15 mouse cellular contexts compared by ENCODE assay signal in genomic region chr5:53134003-53134402, GRCm38 (mm10).
A peak's percentile ranks its signal among the peaks of the same experiment; 100 is the strongest.
DNase-seq lines count a peak whose midpoint lies in the region; ATAC-seq and TF ChIP-seq lines count a peak whose summit lies in the region.
"Had no signal": no experiment of that assay in that cellular context is flagged by ENCODE, and none has a peak within 500 bp of the region (broad histone marks: within the 10 kb centered on the region; RNA-seq: fewer than 3 reads in every experiment).

No protein-coding gene starts in this region.

- TF ChIP-seq POLR2A in ES-Bruce4 (IDR thresholded peaks at IDR 0.05; ENCODE audit: insufficient read depth, low read length) = no peak

- no peaks in the 10 kb centered on the region for H3K4me1 ChIP-seq in intestine, postnatal 0 days (replicated peaks; ENCODE audit: control insufficient read depth, insufficient read depth, low read length)
- H3K4me1 ChIP-seq in intestine, embryonic 15.5 days (replicated peaks) = no peaks in the 10 kb centered on the region
- H3K4me1 ChIP-seq in liver, postnatal 0 days (ENCODE audit: insufficient read depth) = no peaks in the 10 kb centered on the region
- no peaks in the 10 kb centered on the region for H3K4me1 ChIP-seq in ES-Bruce4 (ENCODE audit: control insufficient read depth, insufficient read depth, low read length)
- H3K4me1 ChIP-seq: embryonic facial prominence, embryonic 15.5 days; liver, embryonic 13.5 days had no signal

- no peak overlapping the region for H3K27ac ChIP-seq in intestine, postnatal 0 days (ENCODE audit: low read depth, low read length)
- H3K27ac ChIP-seq in intestine, embryonic 15.5 days = no peak overlapping the region
- H3K27ac ChIP-seq in liver, postnatal 0 days (ENCODE audit: low read depth) = no peak overlapping the region
- no peak overlapping the region for H3K27ac ChIP-seq in ES-Bruce4 (ENCODE audit: insufficient read depth, low read length)
- H3K27ac ChIP-seq: embryonic facial prominence, embryonic 15.5 days; forebrain, embryonic 13.5 days; liver, embryonic 13.5 days; macrophage had no signal

- H3K9me3 ChIP-seq in intestine, postnatal 0 days (ENCODE audit: control insufficient read depth) = no peaks in the 10 kb centered on the region
- no peaks in the 10 kb centered on the region for H3K9me3 ChIP-seq in intestine, embryonic 15.5 days
- no peaks in the 10 kb centered on the region for H3K9me3 ChIP-seq in liver, postnatal 0 days (ENCODE audit: low read length)
- H3K9me3 ChIP-seq in ES-Bruce4 (replicated peaks; ENCODE audit: control insufficient read depth, insufficient read depth, low read length, poor library complexity, severe bottlenecking) = peaks cover 5% of the 10 kb centered on the region; the same call in 1 of the 2 replicates
- H3K9me3 ChIP-seq: embryonic facial prominence, embryonic 15.5 days; forebrain, embryonic 13.5 days; liver, embryonic 13.5 days had no signal

- H3K27me3 ChIP-seq in intestine, postnatal 0 days (replicated peaks; ENCODE audit: control insufficient read depth, insufficient read depth, low read length) = no peaks in the 10 kb centered on the region
- H3K27me3 ChIP-seq in intestine, embryonic 15.5 days (replicated peaks) = no peaks in the 10 kb centered on the region
- H3K27me3 ChIP-seq in liver, postnatal 0 days (ENCODE audit: insufficient read depth, low read length) = no peaks in the 10 kb centered on the region
- no peaks in the 10 kb centered on the region; the same call in 1 of the 2 replicates for H3K27me3 ChIP-seq in ES-Bruce4 (ENCODE audit: control insufficient read depth, insufficient read depth, low read length, poor library complexity, severe bottlenecking)
- H3K27me3 ChIP-seq: embryonic facial prominence, embryonic 15.5 days; forebrain, embryonic 13.5 days; liver, embryonic 13.5 days had no signal

- 92% methylated on average over 2 of the region's 2 CpGs for WGBS in intestine, postnatal 0 days
- WGBS in intestine, embryonic 15.5 days = 92% methylated on average over 2 of the region's 2 CpGs
- 84% methylated on average over 2 of the region's 2 CpGs for WGBS in liver, postnatal 0 days (ENCODE audit: insufficient replicate concordance)

- no peak for TF ChIP-seq EP300 in liver, postnatal 0 days (IDR thresholded peaks at IDR 0.05; ENCODE audit: low read depth)
- no peak for TF ChIP-seq EP300 in ES-Bruce4 (IDR thresholded peaks at IDR 0.05; ENCODE audit: insufficient read depth, low read depth, low read length)

- DNase-seq in liver, postnatal 0 days = no peak
- no peak for DNase-seq in liver
- DNase-seq in thymus, postnatal 10 days (ENCODE audit: low spot score in 2 of 2) = peak; percentile 35 to 50
- DNase-seq in urinary bladder, adult 2 months (ENCODE audit: low spot score) = no peak
- DNase-seq: heart, postnatal 10 days; liver, embryonic 13.5 days; midbrain, embryonic 14.5 days; right cerebral cortex, postnatal 4 days had no signal

- no peak overlapping the region for H3K4me3 ChIP-seq in intestine, postnatal 0 days (ENCODE audit: low read depth, low read length)
- no peak overlapping the region for H3K4me3 ChIP-seq in intestine, embryonic 15.5 days (replicated peaks)
- no peak overlapping the region for H3K4me3 ChIP-seq in liver, postnatal 0 days (ENCODE audit: low read depth, low read length)
- H3K4me3 ChIP-seq in ES-Bruce4 (ENCODE audit: low read depth, low read length) = no peak overlapping the region
- H3K4me3 ChIP-seq: embryonic facial prominence, embryonic 15.5 days; forebrain, embryonic 13.5 days; liver, embryonic 13.5 days had no signal

- no peak overlapping the region for H3K9ac ChIP-seq in intestine, postnatal 0 days (ENCODE audit: low read depth, low read length)
- H3K9ac ChIP-seq in intestine, embryonic 15.5 days = no peak overlapping the region
- no peak overlapping the region for H3K9ac ChIP-seq in liver, postnatal 0 days (replicated peaks)
- no peak overlapping the region for H3K9ac ChIP-seq in ES-Bruce4 (ENCODE audit: low read depth, poor library complexity, severe bottlenecking)
- H3K9ac ChIP-seq: embryonic facial prominence, embryonic 15.5 days; forebrain, embryonic 13.5 days; liver, embryonic 13.5 days had no signal

- ATAC-seq in intestine, postnatal 0 days = no peak
- no peak for ATAC-seq in intestine, embryonic 15.5 days
- ATAC-seq in liver, postnatal 0 days = no peak
- ATAC-seq in CD4-positive, CD25-positive, alpha-beta regulatory T cell, adult 4 months = no peak
- ATAC-seq: forebrain, embryonic 13.5 days had no signal

- peak; percentile 49 for TF ChIP-seq CTCF in intestine, postnatal 0 days (IDR thresholded peaks at IDR 0.05; ENCODE audit: low read depth)
- 0 out of 2 replicates have a peak, but pooled peaks have one; percentile 17 for TF ChIP-seq CTCF in liver, postnatal 0 days (IDR thresholded peaks at IDR 0.05; ENCODE audit: low read depth)
- TF ChIP-seq CTCF in ES-Bruce4 (IDR thresholded peaks at IDR 0.05; ENCODE audit: low read depth, low read length) = peak; percentile 16

- H3K4me2 ChIP-seq in intestine, postnatal 0 days (replicated peaks; ENCODE audit: low read depth) = no peak overlapping the region
- H3K4me2 ChIP-seq in intestine, embryonic 15.5 days (replicated peaks) = no peak overlapping the region
- H3K4me2 ChIP-seq in liver, postnatal 0 days (ENCODE audit: low read depth, low read length) = no peak overlapping the region
- H3K4me2 ChIP-seq: embryonic facial prominence, embryonic 15.5 days; forebrain, embryonic 13.5 days; liver, embryonic 13.5 days had no signal

- H3K36me3 ChIP-seq in intestine, postnatal 0 days (ENCODE audit: control insufficient read depth, insufficient read depth) = peaks cover 6% of the 10 kb centered on the region; the same call in 1 of the 2 replicates
- H3K36me3 ChIP-seq in intestine, embryonic 15.5 days = no peaks in the 10 kb centered on the region
- H3K36me3 ChIP-seq in liver, postnatal 0 days (replicated peaks; ENCODE audit: insufficient read depth, low read length) = no peaks in the 10 kb centered on the region
- no peaks in the 10 kb centered on the region for H3K36me3 ChIP-seq in ES-Bruce4 (ENCODE audit: control insufficient read depth, insufficient read depth, low read length, poor library complexity, severe bottlenecking)
- H3K36me3 ChIP-seq: embryonic facial prominence, embryonic 15.5 days; liver, embryonic 13.5 days had no signal

Comparison
In these comparisons a context has a peak if more than half of its experiments do, and no peak if none do; other contexts are left out.
1. DNase-seq: peak in thymus, postnatal 10 days (2 of 2); none in liver, postnatal 0 days (single experiment), liver (single experiment) and urinary bladder, adult 2 months (single experiment).
2. Peak in every context shown above with its lines, with median percentiles within 50 percentile points of each other: CTCF ChIP-seq.